Mouse (Mus musculus) ovary, postnatal 10 days (tissue): ENCODE measurements around the gene Sipa1l1.

Source experiments
- DNase-seq: peaks from one replicate; pipeline ENCODE4 v3.0.0; 2022; ENCODE audit warnings: low spot score

Sipa1l1 gene

GRCm38 (mm10) chr12:82382932-82383331 is 213.8 kb downstream of the Sipa1l1 start:
- no peak for DNase-seq

GRCm38 (mm10) chr12:82384719-82385118 is 215.6 kb downstream of the Sipa1l1 start:
- no peak for DNase-seq

DNA sequence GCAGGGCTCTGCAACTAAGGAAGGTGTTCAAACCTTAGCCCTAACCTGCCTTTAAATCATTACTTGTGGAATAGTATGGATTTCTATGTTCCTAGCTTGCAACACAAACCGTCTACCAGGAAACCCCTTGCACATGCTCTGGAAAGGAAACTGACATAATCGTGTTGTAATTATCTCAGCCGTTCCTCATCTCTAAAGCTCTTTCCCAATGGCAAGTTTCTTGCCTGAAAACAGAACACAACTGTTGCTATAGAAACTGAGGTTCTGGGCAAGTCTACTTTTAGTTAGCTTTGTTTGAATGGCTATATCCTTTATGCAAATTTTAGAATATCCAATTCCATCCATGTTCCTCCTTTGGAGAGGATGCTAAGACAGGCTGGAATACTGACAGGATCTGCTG is 217.9 kb downstream of the Sipa1l1 start:
- no peak for DNase-seq

DNA sequence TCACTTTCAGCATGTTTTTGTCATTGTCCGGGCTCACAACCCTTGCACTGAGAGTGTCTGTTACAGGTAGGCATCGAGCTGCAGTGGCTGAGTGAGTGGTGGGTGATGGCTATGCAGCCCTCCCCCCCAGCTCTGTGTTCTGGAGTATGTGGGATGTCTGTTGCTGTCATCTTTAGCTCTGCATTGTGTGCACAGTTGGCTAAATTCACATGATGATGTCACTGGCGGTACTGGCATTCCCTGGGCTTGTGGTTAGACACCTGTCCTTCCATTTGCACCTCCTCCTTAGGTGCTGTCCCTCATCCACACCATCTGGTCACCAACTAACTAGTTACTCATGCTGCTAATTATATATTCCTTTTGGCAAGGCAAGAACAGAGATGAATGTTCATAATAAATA is 218.5 kb downstream of the Sipa1l1 start:
- DNase-seq, result no peak

DNA sequence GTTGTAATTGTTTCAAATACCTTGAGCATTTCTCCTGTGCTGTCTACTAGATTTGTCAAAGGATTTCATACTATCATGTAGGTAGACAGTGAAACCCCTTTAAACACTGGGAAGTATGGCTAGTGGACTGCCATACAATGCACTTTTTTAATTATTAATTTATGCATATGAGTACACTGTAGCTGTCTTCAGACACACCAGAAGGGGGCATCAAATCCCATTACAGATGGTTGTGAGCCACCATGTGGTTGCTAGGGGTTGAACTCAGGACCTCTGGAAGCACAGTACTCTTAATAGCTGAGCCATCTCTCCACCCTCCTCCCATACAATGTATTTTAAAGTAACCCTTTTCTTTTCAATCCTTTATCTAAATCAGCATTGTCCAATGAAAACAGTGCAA is 219.0 kb downstream of the Sipa1l1 start:
- DNase-seq, result no peak

DNA sequence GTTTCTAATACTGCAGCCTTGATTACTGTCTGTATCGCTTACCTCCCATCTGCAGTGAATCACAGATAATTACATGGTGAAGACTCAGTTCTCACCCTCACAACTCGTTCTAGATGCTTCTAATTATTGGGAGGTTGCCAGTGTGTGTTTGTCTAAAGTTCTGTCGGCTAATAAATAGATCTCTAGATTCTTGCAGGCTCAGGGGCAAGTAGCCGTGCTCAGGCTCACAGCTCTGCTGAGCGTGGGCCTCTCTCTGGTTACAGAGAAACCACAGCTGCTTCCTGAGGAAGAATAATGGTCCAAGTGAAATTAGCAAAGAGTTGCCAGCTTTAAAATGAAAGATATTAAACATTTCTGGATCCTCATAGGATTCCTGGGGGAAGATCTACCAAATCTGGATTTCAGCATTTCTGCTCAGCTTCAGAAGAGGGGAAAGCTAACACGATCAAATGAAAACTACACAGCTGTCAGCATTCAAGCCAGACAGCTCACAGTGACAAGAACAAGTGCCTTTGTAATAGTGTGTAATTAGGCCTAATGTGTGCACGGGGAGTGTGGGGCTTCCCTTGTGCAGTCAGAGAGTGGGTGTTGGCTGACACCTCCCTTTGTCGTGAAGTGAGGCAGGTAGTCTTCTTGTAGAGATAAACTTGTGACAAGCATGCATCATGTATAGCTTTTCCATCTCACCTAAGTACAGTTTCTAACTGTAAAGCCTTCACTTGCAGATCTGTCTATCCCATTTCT is 225.2 kb downstream of the Sipa1l1 start:
- no peak for DNase-seq

DNA sequence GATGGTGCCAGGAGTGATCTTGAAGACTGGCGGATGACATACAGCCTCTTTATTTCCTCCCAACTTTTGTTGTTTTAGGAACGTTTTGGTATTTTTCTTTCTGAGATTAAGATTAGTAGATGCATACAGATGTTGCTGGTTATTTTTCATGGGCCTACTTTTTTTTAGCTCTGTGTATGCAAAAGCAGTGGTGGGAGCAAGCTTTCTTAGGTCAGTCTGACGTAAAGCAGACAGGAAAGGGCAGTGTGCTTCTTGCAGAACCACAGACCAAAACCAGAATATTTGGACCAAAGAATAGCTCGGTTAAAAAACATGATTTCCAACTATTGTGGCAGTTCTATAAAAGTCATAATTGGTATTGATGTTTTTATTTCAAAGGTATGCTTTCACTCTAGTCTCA is 226.1 kb downstream of the Sipa1l1 start:
- no peak for DNase-seq

DNA sequence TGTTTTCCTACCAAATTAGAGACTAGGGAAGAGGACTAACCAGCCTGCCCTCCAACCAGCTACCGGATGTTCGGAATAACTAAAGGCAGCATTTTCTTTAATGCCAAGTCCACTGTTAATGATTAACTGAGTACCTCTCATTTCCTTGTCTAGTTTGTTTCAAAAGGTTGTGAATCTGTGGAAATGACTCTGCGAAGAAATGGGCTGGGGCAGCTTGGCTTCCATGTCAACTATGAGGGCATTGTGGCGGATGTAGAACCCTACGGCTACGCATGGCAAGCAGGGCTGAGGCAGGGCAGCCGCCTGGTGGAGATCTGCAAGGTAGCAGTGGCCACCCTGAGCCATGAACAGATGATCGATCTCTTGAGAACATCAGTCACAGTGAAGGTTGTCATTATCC is 228.1 kb downstream of the Sipa1l1 start:
- no peak for DNase-seq

DNA sequence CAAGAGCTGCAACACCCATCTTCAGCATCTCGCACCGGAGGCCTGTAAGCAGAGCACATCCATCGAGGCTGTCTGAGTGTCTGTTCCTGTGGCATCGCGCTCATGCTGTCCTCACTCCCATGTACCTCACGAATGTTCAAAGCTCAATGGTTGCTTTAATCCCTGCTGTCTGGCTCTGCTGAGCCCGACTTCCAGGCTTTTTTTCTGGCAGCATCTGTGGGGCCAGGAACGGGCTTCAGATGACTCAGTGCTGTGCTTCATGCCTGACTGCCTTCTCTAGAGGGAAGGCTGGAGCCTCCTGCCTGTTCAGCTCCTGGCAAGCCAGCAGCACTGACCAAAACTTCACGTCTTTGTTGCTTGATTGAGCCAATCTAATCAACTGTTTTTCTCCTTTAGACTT is 228.6 kb downstream of the Sipa1l1 start:
- DNase-seq, result peak; percentile 11

GRCm38 (mm10) chr12:82398926-82399325 is 229.8 kb downstream of the Sipa1l1 start:
- no peak for DNase-seq

DNA sequence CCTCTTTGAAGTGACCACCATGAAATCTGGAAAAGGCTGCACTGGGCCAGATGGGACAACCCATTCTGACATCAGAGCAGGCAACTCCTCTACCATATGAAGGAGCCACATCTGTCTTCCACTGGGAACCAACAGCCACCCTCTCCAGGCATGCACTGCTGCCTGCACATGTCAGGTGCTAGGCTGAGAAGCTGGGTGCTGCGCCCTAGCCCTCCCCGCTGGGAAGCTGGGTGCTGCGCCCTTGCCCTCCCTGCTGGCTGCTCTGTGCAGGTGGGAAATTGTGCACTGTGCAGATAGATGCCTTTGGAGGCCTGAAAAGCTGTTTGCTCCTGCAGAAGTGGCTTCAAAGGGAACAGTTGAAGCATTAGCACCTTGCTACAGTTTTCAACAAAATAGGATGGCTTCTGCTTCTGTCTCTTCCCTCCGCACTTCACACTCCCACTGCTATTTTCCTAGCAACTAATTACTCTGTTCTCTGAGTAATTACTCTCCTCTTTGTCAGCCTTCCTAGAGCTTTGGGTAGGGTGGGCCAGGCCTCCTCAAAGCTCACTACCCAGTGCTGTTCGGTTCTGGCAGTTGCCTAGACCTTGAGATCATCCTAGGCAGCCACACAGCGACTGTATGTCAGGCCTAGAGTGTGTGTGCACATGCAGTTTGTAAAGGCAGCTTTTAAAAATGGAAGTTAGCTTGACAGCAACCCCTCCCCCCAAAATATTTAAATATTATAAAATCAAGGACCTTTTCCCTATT is 231.0 kb downstream of the Sipa1l1 start:
- no peak for DNase-seq

- DNase-seq, result no peak
Measured at GRCm38 (mm10) chr12:82400783-82401182, 231.7 kb downstream of the Sipa1l1 start.

- DNase-seq, result no peak
Measured at GRCm38 (mm10) chr12:82401440-82401839, 232.3 kb downstream of the Sipa1l1 start.

DNA sequence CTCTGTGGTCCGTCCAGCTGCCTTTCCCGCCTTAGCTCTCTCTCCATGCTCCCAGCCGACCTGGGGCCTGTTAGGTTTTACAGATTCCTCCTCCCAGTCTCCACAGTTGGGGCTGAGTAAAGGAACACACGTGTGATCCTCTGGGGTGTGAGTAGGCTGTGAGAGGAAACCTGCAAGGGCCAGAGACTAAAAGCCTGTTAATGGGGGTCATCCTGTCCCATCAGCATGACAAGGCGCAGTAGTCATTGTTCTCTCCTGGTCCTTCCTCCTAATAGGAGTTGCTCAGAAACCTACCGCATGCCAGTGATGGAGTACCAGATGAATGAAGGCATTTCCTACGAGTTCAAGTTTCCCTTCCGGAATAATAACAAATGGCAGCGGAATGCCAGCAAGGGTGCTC is 233.5 kb downstream of the Sipa1l1 start:
- no peak for DNase-seq

DNA sequence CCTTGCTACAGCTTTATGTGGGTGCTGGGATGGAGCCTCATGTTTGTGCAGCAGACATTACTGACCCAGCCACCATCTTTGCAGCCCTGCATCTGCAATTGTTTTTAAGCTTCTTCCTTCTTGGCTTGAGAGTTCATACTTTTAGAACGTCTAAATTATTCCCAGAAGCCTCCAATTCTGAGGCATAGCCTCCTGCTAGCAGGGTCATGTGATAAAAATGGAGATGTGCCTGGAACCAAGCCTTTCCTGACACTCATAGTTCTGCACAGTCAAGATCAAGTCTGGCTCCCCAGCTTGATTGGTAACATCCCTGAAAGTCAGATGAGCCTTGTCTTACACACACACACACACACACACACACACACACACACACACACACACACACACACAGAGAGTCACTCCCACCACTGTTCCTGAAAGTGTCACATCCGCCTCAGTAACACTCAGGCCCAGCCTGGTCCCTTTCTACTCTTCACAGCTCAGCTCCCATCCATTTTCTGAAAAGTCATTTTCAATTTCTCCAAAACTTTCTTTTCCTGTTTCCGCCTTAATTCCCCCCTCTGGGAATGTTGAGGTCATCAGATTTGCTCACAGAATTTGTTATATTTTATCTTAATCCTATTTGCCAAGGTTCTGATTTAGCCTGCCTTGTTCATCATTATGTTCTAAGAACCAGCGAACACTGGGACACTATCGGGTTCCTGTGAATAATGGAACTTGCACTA is 238.6 kb downstream of the Sipa1l1 start:
- no peak for DNase-seq

- no peak for DNase-seq
Measured at GRCm38 (mm10) chr12:82408486-82408885, 239.4 kb downstream of the Sipa1l1 start.

- DNase-seq, result no peak
Measured at GRCm38 (mm10) chr12:82409686-82410472, 240.8 kb downstream of the Sipa1l1 start.

DNA sequence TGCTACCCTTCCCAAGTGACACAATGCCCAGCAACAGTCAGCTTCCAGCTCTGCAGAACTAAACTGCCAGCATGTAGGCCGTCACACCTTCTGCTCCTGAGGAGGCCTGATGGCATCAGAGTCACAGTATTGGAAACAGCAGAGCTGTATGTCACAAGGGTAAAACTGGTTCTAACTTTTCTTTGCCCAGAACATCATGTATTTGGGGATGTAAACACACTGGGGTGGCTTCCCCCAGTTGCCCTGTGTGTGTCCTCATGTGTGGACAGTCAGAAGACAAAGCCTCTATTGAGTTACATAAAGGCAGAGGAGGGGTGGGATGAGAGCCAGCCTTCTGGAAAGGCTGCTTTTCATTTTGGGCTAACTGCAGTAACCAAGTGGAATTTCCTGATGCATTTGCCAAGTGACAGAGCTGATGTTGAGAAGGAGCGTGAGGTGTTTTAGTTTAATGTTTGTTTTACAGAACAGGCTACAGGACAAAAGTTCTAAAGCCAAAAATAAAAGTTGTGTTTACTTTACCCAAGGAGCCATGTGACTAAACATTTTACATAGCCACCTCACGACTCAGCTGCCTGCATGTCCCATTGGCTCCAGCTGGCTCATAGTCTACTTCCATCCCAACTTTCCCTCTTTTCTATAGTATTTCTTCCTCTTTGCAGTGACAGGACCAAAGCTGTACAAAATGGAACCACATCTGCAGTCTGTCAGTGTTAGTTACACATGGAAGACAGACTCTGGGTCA is 243.3 kb downstream of the Sipa1l1 start:
- no peak for DNase-seq

- DNase-seq, result no peak
Measured at GRCm38 (mm10) chr12:82415690-82416364, 246.7 kb downstream of the Sipa1l1 start.

GRCm38 (mm10) chr12:82419027-82419426 is 249.9 kb downstream of the Sipa1l1 start:
- no peak for DNase-seq

GRCm38 (mm10) chr12:82424783-82425182 is 255.7 kb downstream of the Sipa1l1 start:
- DNase-seq, result no peak
